Mouse (Mus musculus): ENCODE results near the gene Usp8. TPM values are rescaled to one million over a fixed set of nuclear protein-coding genes. Genes with fewer than 3 reads are reported as not detected.

Usp8 gene
- 3.1 and 4.0 TPM in 2 replicates for polyA plus RNA-seq (2012; rRNA removed)

GRCm38 (mm10) chr2:126706759-126707437, at the start of gene Usp8:
Gene Usp8, plus strand, starts transcription at chr2:126707328.

GRCm38 (mm10) chr2:126676122-126676515, 31.0 kb upstream of the Usp8 start, which contains the start of gene Gabpb1:
Gene Gabpb1, minus strand, starts transcription at chr2:126676337.

DNA sequence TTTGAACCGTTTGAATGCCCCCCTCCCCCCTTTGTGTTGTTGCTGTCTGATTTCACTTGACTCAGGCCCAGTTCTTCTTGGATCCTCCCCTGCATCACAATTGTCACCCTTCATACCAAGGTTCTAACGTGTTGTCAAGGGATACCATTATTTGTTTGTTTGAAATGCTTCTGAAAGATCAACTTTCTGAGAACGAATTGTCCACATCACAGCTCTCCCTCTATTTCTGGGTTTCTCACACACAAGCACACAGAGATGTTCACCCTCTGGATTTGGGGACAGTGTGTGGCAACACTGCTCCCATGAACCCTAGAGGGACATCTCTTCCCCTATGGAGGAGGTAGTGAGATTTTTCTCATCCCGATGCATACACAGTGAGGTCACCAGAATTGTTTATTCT, 76.2 kb downstream of the Usp8 start, which contains the start of gene Usp50:
Gene Usp50 (minus strand): TSS at position 101 of the 400 bp plus-strand sequence.

Other genes starting within 250 kb of the Usp8 start
- gene Atp8b4, start 206.7 kb upstream of the Usp8 start, polyA plus RNA-seq (2012; rRNA removed), result 0.02 and 0.06 TPM in 2 replicates
- gene Slc27a2, start 154.9 kb upstream of the Usp8 start, polyA plus RNA-seq (2012; rRNA removed), result 1.9 and 2.3 TPM in 2 replicates
- 6.6 and 8.6 TPM in 2 replicates for gene Hdc, start 88.0 kb upstream of the Usp8 start, polyA plus RNA-seq (2012; rRNA removed)
- 1.6 and 1.7 TPM in 2 replicates for gene Gabpb1, start 31.0 kb upstream of the Usp8 start, polyA plus RNA-seq (2012; rRNA removed)
- 0.04 and 0.12 TPM in 2 replicates for gene Usp50, start 76.1 kb downstream of the Usp8 start, polyA plus RNA-seq (2012; rRNA removed)
- 0.30 and 0.62 TPM in 2 replicates for gene Trpm7, start 168.9 kb downstream of the Usp8 start, polyA plus RNA-seq (2012; rRNA removed)
- gene Sppl2a, start 225.9 kb downstream of the Usp8 start, polyA plus RNA-seq (2012; rRNA removed), result 2.5 and 4.1 TPM in 2 replicates

Data from stomach, adult 2 months (tissue).